Mouse (Mus musculus): ENCODE results near the gene Mtx1. TPM values are rescaled to one million over a fixed set of nuclear protein-coding genes. Genes with fewer than 3 reads are reported as not detected.
A peak's percentile ranks its signal among the peaks of the same experiment; 100 is the strongest.

Gene Mtx1
- polyA plus RNA-seq, 1 experiment, result 224 TPM

DNA sequence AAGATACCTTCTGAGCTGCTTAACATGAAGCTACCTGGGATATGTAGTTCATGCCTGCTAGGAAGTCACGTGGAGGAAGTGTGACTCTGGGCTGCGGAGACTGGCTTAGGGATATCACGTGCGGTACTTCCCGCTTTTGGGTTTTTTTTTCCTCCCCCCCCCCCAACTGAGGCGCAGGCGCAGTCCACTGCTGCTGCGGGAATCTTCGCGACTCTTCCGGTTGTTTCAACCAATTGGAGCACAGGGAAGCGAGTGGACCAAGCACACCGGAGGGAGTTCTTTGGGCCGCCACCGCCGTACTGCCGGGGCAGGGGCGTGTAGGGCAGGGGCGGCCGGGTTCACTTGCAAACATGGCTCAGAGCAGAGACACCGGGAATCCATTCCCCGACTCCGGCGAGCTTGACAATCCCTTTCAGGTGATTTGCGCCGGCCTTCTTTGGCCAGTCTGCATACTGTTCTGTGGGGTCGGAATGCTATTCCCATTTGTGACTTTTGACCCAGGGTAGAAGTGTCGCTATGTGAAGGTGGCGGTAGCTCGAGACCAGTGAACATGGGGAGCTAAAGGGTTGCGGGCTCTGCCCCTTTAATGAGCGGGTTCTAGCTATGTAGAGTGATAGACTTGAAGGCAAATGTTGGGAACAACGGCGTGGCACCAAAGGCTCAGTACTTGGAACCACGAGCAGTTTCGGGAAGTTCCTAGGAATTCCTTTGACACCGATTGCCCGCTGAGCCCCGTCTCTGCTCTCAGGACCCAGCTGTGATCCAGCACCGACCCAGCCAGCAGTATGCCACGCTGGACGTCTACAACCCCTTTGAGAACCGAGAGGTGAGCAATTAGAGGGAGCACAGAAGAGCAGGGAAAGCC, 49.4 kb downstream of the Mtx1 start, which contains the start of gene Scamp3:
Scamp3 (plus strand) TSS at position 232 of the 865 bp plus-strand sequence.
- H3K36me3 ChIP-seq (ENCODE audit: control insufficient read depth, insufficient read depth, low read length), result peaks cover 38% of the 10 kb centered on the region
- TF ChIP-seq POLR2A (IDR thresholded peaks at IDR 0.05; ENCODE audit: control insufficient read depth, extremely low read depth, insufficient read depth, low read length, poor library complexity), result peak; percentile 80
- TF ChIP-seq CTCF (IDR thresholded peaks at IDR 0.05; ENCODE audit: borderline replicate concordance, control insufficient read depth, extremely low read depth, insufficient read depth, low read length, poor library complexity), result no peak
- WGBS, result under 1% methylated on average over 43 of the region's 43 CpGs

GRCm38 (mm10) chr3:89176421-89176820, 50.5 kb downstream of the Mtx1 start:
- Histone ChIP-seq H3K27ac (ENCODE audit: control insufficient read depth, insufficient read depth, low read length) (no peak overlapping the region), H3K36me3 (ENCODE audit: control insufficient read depth, insufficient read depth, low read length) (peaks cover 45% of the 10 kb centered on the region)
- 95% methylated on average over 7 of the region's 7 CpGs for WGBS

More for the DNA sequence above, 49.4 kb downstream of the Mtx1 start, which contains the start of gene Scamp3:
- Histone ChIP-seq H3K4me1 (replicated peaks; ENCODE audit: control insufficient read depth, insufficient read depth, low read length) (peaks cover 19% of the 10 kb centered on the region), H3K27ac (ENCODE audit: control insufficient read depth, insufficient read depth, low read length) (peak within 1 kb of the TSS; percentile 23), H3K27me3 (ENCODE audit: control insufficient read depth, insufficient read depth, low read length) (no peaks in the 10 kb centered on the region), H3K4me3 (ENCODE audit: control insufficient read depth, insufficient read depth, low read length) (peak within 1 kb of the TSS; percentile 96)
- DNase-seq, result peak; percentile 73

GRCm38 (mm10) chr3:89175544-89175943, 51.3 kb downstream of the Mtx1 start:
- Histone ChIP-seq H3K4me3 (ENCODE audit: control insufficient read depth, insufficient read depth, low read length) (no peak overlapping the region), H3K4me1 (replicated peaks; ENCODE audit: control insufficient read depth, insufficient read depth, low read length) (peaks cover 13% of the 10 kb centered on the region), H3K27me3 (ENCODE audit: control insufficient read depth, insufficient read depth, low read length) (no peaks in the 10 kb centered on the region), H3K36me3 (ENCODE audit: control insufficient read depth, insufficient read depth, low read length) (peaks cover 51% of the 10 kb centered on the region), H3K27ac (ENCODE audit: control insufficient read depth, insufficient read depth, low read length) (no peak overlapping the region)
- TF ChIP-seq CTCF (IDR thresholded peaks at IDR 0.05; ENCODE audit: borderline replicate concordance, control insufficient read depth, extremely low read depth, insufficient read depth, low read length, poor library complexity), result no peak
- no peak for TF ChIP-seq POLR2A (IDR thresholded peaks at IDR 0.05; ENCODE audit: control insufficient read depth, extremely low read depth, insufficient read depth, low read length, poor library complexity)
- 94% methylated on average over 10 of the region's 10 CpGs for WGBS
- DNase-seq, result no peak

More at GRCm38 (mm10) chr3:89176421-89176820, 50.5 kb downstream of the Mtx1 start:
- H3K27me3 ChIP-seq (ENCODE audit: control insufficient read depth, insufficient read depth, low read length), result no peaks in the 10 kb centered on the region
- no peak for TF ChIP-seq POLR2A (IDR thresholded peaks at IDR 0.05; ENCODE audit: control insufficient read depth, extremely low read depth, insufficient read depth, low read length, poor library complexity)
- no peak for TF ChIP-seq CTCF (IDR thresholded peaks at IDR 0.05; ENCODE audit: borderline replicate concordance, control insufficient read depth, extremely low read depth, insufficient read depth, low read length, poor library complexity)
- DNase-seq, result no peak
- H3K4me1 ChIP-seq (replicated peaks; ENCODE audit: control insufficient read depth, insufficient read depth, low read length), result peaks cover 13% of the 10 kb centered on the region
- H3K4me3 ChIP-seq (ENCODE audit: control insufficient read depth, insufficient read depth, low read length), result no peak overlapping the region

- Histone ChIP-seq H3K4me1 (replicated peaks; ENCODE audit: control insufficient read depth, insufficient read depth, low read length) (peaks cover 13% of the 10 kb centered on the region), H3K4me3 (ENCODE audit: control insufficient read depth, insufficient read depth, low read length) (no peak overlapping the region), H3K36me3 (ENCODE audit: control insufficient read depth, insufficient read depth, low read length) (peaks cover 57% of the 10 kb centered on the region), H3K27ac (ENCODE audit: control insufficient read depth, insufficient read depth, low read length) (no peak overlapping the region), H3K27me3 (ENCODE audit: control insufficient read depth, insufficient read depth, low read length) (no peaks in the 10 kb centered on the region)
- WGBS, result 98% methylated on average over 11 of the region's 11 CpGs
- no peak for DNase-seq
- TF ChIP-seq POLR2A (IDR thresholded peaks at IDR 0.05; ENCODE audit: control insufficient read depth, extremely low read depth, insufficient read depth, low read length, poor library complexity), result no peak
- no peak for TF ChIP-seq CTCF (IDR thresholded peaks at IDR 0.05; ENCODE audit: borderline replicate concordance, control insufficient read depth, extremely low read depth, insufficient read depth, low read length, poor library complexity)
Observed at GRCm38 (mm10) chr3:89174844-89175243, 52.0 kb downstream of the Mtx1 start.

DNA sequence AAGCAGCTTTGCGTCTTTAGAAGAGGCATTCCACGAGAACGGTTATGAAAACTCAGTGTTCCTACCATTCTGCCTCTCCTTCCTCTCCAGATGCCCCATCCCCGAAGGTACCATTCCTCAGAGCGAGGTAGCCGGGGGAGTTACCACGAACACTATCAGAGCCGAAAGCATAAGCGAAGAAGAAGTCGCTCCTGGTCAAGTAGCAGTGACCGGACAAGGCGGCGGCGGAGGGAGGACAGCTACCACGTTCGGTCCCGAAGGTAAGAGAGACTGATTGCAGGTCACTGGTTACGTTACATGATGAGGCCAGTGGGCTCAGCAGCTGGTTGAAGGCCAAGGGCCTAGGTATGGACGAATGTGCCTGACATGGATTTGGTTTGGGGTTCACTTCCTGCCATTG, 59.9 kb downstream of the Mtx1 start:
- peaks cover 47% of the 10 kb centered on the region for H3K36me3 ChIP-seq (ENCODE audit: control insufficient read depth, insufficient read depth, low read length)
- WGBS, result 98% methylated on average over 19 of the region's 19 CpGs
- no peak for DNase-seq
- TF ChIP-seq POLR2A (IDR thresholded peaks at IDR 0.05; ENCODE audit: control insufficient read depth, extremely low read depth, insufficient read depth, low read length, poor library complexity) (no peak), CTCF (IDR thresholded peaks at IDR 0.05; ENCODE audit: borderline replicate concordance, control insufficient read depth, extremely low read depth, insufficient read depth, low read length, poor library complexity) (no peak)
- H3K4me3 ChIP-seq (ENCODE audit: control insufficient read depth, insufficient read depth, low read length), result no peak overlapping the region
- H3K27me3 ChIP-seq (ENCODE audit: control insufficient read depth, insufficient read depth, low read length), result no peaks in the 10 kb centered on the region
- no peak overlapping the region for H3K27ac ChIP-seq (ENCODE audit: control insufficient read depth, insufficient read depth, low read length)
- H3K4me1 ChIP-seq (replicated peaks; ENCODE audit: control insufficient read depth, insufficient read depth, low read length), result peaks cover 7% of the 10 kb centered on the region

DNA sequence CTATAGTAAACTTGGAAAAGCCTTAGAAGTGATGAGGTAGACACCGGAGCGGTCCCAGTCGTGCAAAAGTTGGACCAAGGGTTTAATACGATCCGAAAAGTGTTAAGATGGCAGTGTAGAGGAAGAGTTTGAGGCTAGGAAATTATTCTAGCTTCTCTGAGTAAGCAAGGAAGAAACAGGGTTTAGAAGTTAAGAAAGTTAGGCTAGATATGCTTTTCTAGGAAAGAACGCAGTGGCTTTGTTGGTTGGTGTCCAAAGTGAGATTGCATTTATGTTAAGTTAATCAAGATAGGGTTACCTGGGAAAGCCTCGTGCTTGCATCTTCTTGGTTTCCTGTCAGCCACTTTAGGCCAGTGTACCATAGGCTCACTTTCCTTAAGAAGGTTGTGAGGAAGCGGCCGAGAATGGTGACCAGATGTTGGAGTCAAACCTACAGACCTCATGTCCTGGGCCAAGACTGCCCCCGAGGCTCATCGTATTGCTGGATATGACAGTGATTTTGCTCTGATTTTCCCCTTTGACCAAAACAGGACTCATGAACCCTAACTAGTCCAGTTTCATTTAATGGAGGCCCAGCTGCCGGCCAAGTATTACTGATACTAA, 61.5 kb downstream of the Mtx1 start:
- peaks cover 7% of the 10 kb centered on the region for H3K4me1 ChIP-seq (replicated peaks; ENCODE audit: control insufficient read depth, insufficient read depth, low read length)
- no peak for TF ChIP-seq POLR2A (IDR thresholded peaks at IDR 0.05; ENCODE audit: control insufficient read depth, extremely low read depth, insufficient read depth, low read length, poor library complexity)
- H3K27ac ChIP-seq (ENCODE audit: control insufficient read depth, insufficient read depth, low read length), result peak overlapping the region; percentile 47
- peaks cover 32% of the 10 kb centered on the region for H3K36me3 ChIP-seq (ENCODE audit: control insufficient read depth, insufficient read depth, low read length)
- no peak for DNase-seq
- no peaks in the 10 kb centered on the region for H3K27me3 ChIP-seq (ENCODE audit: control insufficient read depth, insufficient read depth, low read length)
- H3K4me3 ChIP-seq (ENCODE audit: control insufficient read depth, insufficient read depth, low read length), result peak overlapping the region; percentile 92
- 20% methylated on average over 12 of the region's 12 CpGs for WGBS

Measured in thymus, adult 2 months (tissue).